Mouse (Mus musculus) heart, embryonic 14.5 days (tissue): ENCODE data around the gene Eif3c. TPM values are rescaled to one million over a fixed set of nuclear protein-coding genes. Genes with fewer than 3 reads are reported as not detected.

Experiments used
- ATAC-seq: fragments of 200-750 bp; cut with Nextera tagmentation; 2 replicates; pipeline ENCODE4 v1.8.0; 2017; ENCODE audit warnings: low read depth, moderate TSS enrichment; ENCODE audit not compliant: insufficient number of reproducible peaks, insufficient read depth, low FRiP score
- H3K27ac ChIP-seq, 2 experiments: fragments of 200-500 bp in 1 of 2; fragments of 300-500 bp in 1 of 2; sonication (generic) in 1 of 2; replicated peaks in 1 of 2; 2 replicates each; pipeline ENCODE4 v1.5.1; 2012 to 2014; ENCODE audit warnings: low read depth in 2 of 2, low read length in 2 of 2, control low read depth in 1 of 2, mild to moderate bottlenecking in 1 of 2, mixed read lengths in 1 of 2; ENCODE audit not compliant: control insufficient read depth in 1 of 2, insufficient read depth in 1 of 2
- H3K27me3 ChIP-seq: fragments of 300-500 bp; sonication (generic); 2 replicates; pipeline ENCODE4 v1.6.1; 2014; ENCODE audit warnings: mild to moderate bottlenecking, low read length, control low read depth; ENCODE audit not compliant: control insufficient read depth, insufficient read depth
- H3K36me3 ChIP-seq: fragments of 300-500 bp; sonication (generic); 2 replicates; pipeline ENCODE4 v1.6.1; 2014; ENCODE audit warnings: mild to moderate bottlenecking, control low read depth, low read length, mixed read lengths; ENCODE audit not compliant: control insufficient read depth, insufficient read depth
- H3K4me1 ChIP-seq, 2 experiments: fragments of 200-500 bp in 1 of 2; fragments of 300-500 bp in 1 of 2; sonication (generic) in 1 of 2; 2 replicates each; pipeline ENCODE4 v1.6.1; 2012 to 2014; ENCODE audit warnings: low read length in 2 of 2, control low read depth in 1 of 2, mixed read lengths in 1 of 2; ENCODE audit not compliant: control insufficient read depth in 2 of 2, insufficient read depth in 2 of 2
- H3K4me2 ChIP-seq: fragments of 300-500 bp; sonication (generic); 2 replicates; pipeline ENCODE4 v1.6.1; 2014; ENCODE audit warnings: mild to moderate bottlenecking, low read length
- H3K4me3 ChIP-seq, 2 experiments: fragments of 200-500 bp in 1 of 2; fragments of 300-500 bp in 1 of 2; sonication (generic) in 1 of 2; 2 replicates each; pipeline ENCODE4 v1.5.1; 2012 to 2014; ENCODE audit warnings: low read length in 2 of 2, mild to moderate bottlenecking in 2 of 2, control low read depth in 1 of 2, low read depth in 1 of 2, moderate library complexity in 1 of 2; ENCODE audit not compliant: control insufficient read depth in 1 of 2, insufficient read depth in 1 of 2
- H3K9ac ChIP-seq: fragments of 300-500 bp; sonication (generic); 2 replicates; pipeline ENCODE4 v1.6.1; 2014; ENCODE audit warnings: mild to moderate bottlenecking, low read length
- H3K9me3 ChIP-seq: fragments of 300-500 bp; sonication (generic); 2 replicates; pipeline ENCODE4 v1.6.1; 2016; ENCODE audit warnings: low read length, control low read depth; ENCODE audit not compliant: control insufficient read depth
- WGBS: fragments of 180-500 bp; shearing (Covaris S2); extraction: QIAGEN DNeasy Blood & Tissue Kit; methylation state at CpG from one replicate; pipeline ENCODE4 v1.1.7; 2014; 5-methylcytosine and 5-hydroxymethylcytosine counted together
- polyA plus RNA-seq: library from polyadenylated mRNA; unstranded; fragments of >200 nt; fragmentation: Nextera tagmentation; extraction: Ambion mirVana; gene quantifications from 2 replicates; pipeline ENCODE4 v1.2.1, GENCODE M21; 2014

The Eif3c gene
- polyA plus RNA-seq, 1 experiment from 2014 or later: 116 TPM

DNA sequence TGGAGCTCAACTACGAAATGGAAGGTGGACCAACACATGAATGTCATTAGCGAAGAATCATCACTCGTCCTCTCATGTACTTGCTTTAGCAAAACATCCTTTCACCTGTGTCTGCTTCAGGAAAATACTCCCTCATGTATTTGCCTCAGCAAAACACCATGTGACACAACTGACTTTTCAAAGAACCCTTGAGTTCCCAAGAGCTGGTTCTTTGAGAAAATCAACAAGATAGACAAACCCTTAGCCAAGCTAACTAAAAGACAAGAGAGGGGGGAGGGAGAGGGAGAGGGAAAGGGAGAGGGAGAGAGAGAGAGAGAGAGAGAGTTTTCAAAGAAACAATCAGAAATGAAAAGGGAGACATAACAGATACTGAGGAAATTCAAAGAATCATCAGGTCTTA lies 42.9 kb downstream of the Eif3c start:
- Histone ChIP-seq H3K27me3 (no peaks in the 10 kb centered on the region), H3K4me1 (no peaks in the 10 kb centered on the region), H3K27ac (no peak overlapping the region), H3K9me3 (no peaks in the 10 kb centered on the region), H3K4me2 (no peak overlapping the region), H3K4me3 (no peak overlapping the region), H3K9ac (no peak overlapping the region), H3K36me3 (no peaks in the 10 kb centered on the region)
- WGBS: 74% methylated on average over 3 of the region's 3 CpGs
- ATAC-seq: no peak

GRCm38 (mm10) chr7:126519513-126519912 lies 46.7 kb downstream of the Eif3c start:
- WGBS: 54% methylated on average over 2 of the region's 2 CpGs
- no peak overlapping the region for H3K9ac ChIP-seq
- H3K27me3 ChIP-seq: no peaks in the 10 kb centered on the region
- no peak for ATAC-seq
- no peaks in the 10 kb centered on the region for H3K4me1 ChIP-seq
- H3K36me3 ChIP-seq: no peaks in the 10 kb centered on the region
- H3K27ac ChIP-seq: no peak overlapping the region
- H3K4me2 ChIP-seq: no peak overlapping the region
- H3K9me3 ChIP-seq: no peaks in the 10 kb centered on the region
- H3K4me3 ChIP-seq: no peak overlapping the region

GRCm38 (mm10) chr7:126518261-126518941 lies 47.8 kb downstream of the Eif3c start:
- H3K27me3 ChIP-seq: no peaks in the 10 kb centered on the region
- WGBS: 84% methylated on average over 5 of the region's 5 CpGs
- no peaks in the 10 kb centered on the region for H3K4me1 ChIP-seq
- no peak overlapping the region for H3K4me3 ChIP-seq
- no peaks in the 10 kb centered on the region for H3K9me3 ChIP-seq
- H3K9ac ChIP-seq: no peak overlapping the region
- no peak overlapping the region for H3K4me2 ChIP-seq
- ATAC-seq: no peak
- no peaks in the 10 kb centered on the region for H3K36me3 ChIP-seq
- H3K27ac ChIP-seq: no peak overlapping the region

- ATAC-seq: no peak
- no peak overlapping the region for H3K4me2 ChIP-seq
- no peaks in the 10 kb centered on the region for H3K9me3 ChIP-seq
- 64% methylated on average over 3 of the region's 3 CpGs for WGBS
- H3K27ac ChIP-seq: no peak overlapping the region
- no peak overlapping the region for H3K9ac ChIP-seq
- no peaks in the 10 kb centered on the region for H3K36me3 ChIP-seq
- no peaks in the 10 kb centered on the region for H3K27me3 ChIP-seq
- no peak overlapping the region for H3K4me3 ChIP-seq
- H3K4me1 ChIP-seq: no peaks in the 10 kb centered on the region
These were observed 54.9 kb downstream of the Eif3c start for GRCm38 (mm10) chr7:126511287-126511686.

DNA sequence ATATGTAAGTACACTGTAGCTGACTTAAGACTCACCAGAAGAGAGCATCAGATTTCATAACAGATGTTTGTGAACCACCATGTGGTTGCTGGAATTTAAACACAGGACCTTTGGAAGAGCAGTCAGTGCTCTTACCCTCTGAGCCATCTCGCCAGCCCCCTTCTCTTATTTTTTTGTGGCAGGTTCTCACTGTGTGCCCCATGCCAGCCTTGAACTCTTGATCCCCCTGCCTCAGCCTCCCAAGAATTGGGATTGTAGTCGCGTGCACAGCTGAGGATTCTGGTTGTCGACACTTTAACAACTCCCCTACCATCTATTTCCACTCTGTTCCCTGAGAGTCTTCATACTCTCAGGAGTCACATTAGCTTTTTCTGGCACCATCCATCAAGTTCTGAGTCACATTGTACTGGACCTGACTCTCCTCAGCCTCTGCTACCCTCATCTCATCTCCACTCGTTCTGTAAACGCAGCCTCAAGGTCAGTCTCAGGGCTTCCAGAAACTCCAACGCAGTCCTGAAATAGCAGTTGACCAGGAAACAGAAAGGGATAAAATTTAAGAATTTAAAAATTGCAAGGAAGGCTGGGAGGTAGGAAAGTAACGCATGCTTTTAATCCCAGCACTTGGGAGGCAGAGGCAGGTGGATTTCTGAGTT lies 59.0 kb downstream of the Eif3c start:
- H3K4me2 ChIP-seq: no peak overlapping the region
- peaks cover 0 to 7% of the 10 kb centered on the region in 2 experiments; a peak in 2 of 4 replicates for H3K4me1 ChIP-seq
- WGBS: 69% methylated on average over 8 of the region's 8 CpGs
- no peaks in the 10 kb centered on the region for H3K9me3 ChIP-seq
- no peak overlapping the region for H3K27ac ChIP-seq
- H3K9ac ChIP-seq: no peak overlapping the region
- no peaks in the 10 kb centered on the region for H3K27me3 ChIP-seq
- no peak for ATAC-seq
- no peaks in the 10 kb centered on the region for H3K36me3 ChIP-seq
- H3K4me3 ChIP-seq: no peak overlapping the region

GRCm38 (mm10) chr7:126504913-126505312 lies 61.3 kb downstream of the Eif3c start:
- no peak overlapping the region for H3K4me2 ChIP-seq
- no peaks in the 10 kb centered on the region for H3K27me3 ChIP-seq
- no peak overlapping the region for H3K27ac ChIP-seq
- H3K9ac ChIP-seq: no peak overlapping the region
- ATAC-seq: no peak
- 54% methylated on average over 2 of the region's 2 CpGs for WGBS
- peaks cover 14% of the 10 kb centered on the region for H3K36me3 ChIP-seq
- H3K9me3 ChIP-seq: no peaks in the 10 kb centered on the region
- peaks cover 2 to 14% of the 10 kb centered on the region in 2 experiments; a peak in 2 of 4 replicates for H3K4me1 ChIP-seq
- H3K4me3 ChIP-seq: no peak overlapping the region

GRCm38 (mm10) chr7:126503273-126503878 lies 62.8 kb downstream of the Eif3c start, which contains the start of gene Atxn2l:
TSS of gene Atxn2l (minus strand) at chr7:126503437.
- peak; percentile 89 for ATAC-seq
- WGBS: under 1% methylated on average over 63 of the region's 72 CpGs

More at GRCm38 (mm10) chr7:126503273-126503878, 62.8 kb downstream of the Eif3c start, which contains the start of gene Atxn2l:
- no peaks in the 10 kb centered on the region for H3K27me3 ChIP-seq
- H3K4me2 ChIP-seq: peak within 1 kb of the TSS; percentile 68
- no peaks in the 10 kb centered on the region for H3K9me3 ChIP-seq
- H3K4me3 ChIP-seq: peak within 1 kb of the TSS; percentile 76 to 100
- peak within 1 kb of the TSS; percentile 100 for H3K9ac ChIP-seq
- peak within 1 kb of the TSS; percentile 99 to 100 for H3K27ac ChIP-seq
- peaks cover 2 to 14% of the 10 kb centered on the region in 2 experiments; a peak in 2 of 4 replicates for H3K4me1 ChIP-seq
- peaks cover 29% of the 10 kb centered on the region for H3K36me3 ChIP-seq
